Mouse (Mus musculus) megakaryocyte, embryonic 14.5 days (primary cell): ENCODE measurements around the gene Ankrd49.

Source experiments
- FLI1 ChIP-seq: IDR thresholded peaks from 2 replicates; pipeline ENCODE4 v1.6.1; 2012; ENCODE audit warnings: low read length, inconsistent platforms, mixed read lengths
- GATA1 ChIP-seq: IDR thresholded peaks from 3 replicates; pipeline ENCODE4 v1.6.1; 2012; ENCODE audit warnings: mixed read lengths, low read length, inconsistent platforms, borderline replicate concordance

DNA sequence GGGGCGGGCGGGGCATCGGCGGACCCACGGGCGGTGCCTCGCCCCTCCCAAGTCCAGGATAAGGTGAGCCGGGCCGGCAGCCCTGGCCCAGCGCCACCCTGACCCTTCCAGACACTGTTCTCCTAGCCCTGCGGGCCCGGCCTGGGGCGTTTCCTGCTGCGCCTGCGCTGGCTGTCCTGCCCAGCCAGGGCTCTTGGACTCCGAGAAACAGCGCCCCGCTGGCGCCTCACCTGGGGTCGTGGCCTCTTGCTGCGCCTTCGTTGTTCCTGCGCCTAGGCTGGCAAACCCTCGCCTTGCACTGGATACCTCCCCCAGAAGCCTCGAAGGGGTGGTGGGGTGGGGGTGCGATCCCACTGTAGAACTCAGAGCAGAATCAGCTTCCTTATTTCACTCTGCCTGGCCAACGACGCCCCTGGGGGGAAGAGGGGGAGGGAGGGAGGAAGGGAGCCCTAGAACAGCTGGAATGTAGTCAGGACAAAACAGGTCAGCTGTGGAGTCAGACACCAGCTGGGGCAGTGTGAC, 32.6 kb downstream of the Ankrd49 start, which contains the start of gene Fut4:
- TF ChIP-seq GATA1 (no peak), FLI1 (no peak)
